Mouse (Mus musculus) frontal cortex, postnatal 36 days (tissue): ENCODE measurements around the gene Usp48.

Experiments used
- DNase-seq, 2 experiments: peaks; one replicate each; pipeline ENCODE4 v3.0.0; 2022; ENCODE audit warnings: low spot score in 2 of 2

Usp48 gene

DNA sequence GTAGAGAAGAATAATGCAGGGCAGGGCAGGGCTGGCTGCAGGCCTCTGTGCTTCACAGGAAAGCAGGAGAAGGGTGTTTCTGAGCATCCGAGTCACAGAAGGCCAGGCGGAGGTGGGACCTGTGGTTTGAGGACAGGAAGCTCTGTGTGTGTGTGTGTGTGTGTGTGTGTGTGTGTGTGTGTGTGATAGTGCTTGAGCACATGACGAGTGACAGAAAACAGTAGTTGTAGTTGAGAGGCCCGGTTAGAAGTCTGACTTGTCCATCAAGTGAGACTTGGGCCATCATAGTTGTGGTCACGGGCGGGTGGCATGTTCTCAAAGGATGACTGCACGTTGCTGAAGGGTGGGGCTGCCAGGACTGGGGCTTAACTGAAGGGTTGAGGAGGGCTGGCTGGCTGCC is 16.1 kb downstream of the Usp48 start:
- no peak for DNase-seq

DNA sequence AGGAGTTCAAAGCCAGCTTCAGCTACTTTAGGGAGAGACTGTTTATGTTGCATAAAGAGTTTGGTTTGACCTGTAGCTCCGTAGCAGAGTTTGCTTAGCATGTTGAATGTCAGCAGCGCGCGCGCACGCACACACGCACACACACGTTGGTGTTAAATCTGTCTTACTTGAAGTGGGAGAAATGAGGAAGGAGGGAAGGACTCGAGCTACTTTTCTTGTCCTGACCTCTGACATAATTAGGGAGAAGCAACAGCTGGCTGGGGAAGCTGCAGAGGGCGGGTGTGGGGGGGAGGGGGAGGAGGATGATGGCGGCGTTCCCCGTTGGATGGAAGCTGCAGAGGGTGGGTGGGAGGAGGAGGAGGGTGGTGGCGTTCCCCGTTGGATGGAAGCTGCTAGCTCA is 16.7 kb downstream of the Usp48 start:
- DNase-seq = no peak

GRCm38 (mm10) chr4:137622847-137623246 is 29.3 kb downstream of the Usp48 start:
- no peak for DNase-seq

- DNase-seq = no peak
Observed at GRCm38 (mm10) chr4:137627476-137628235, 34.1 kb downstream of the Usp48 start.

DNA sequence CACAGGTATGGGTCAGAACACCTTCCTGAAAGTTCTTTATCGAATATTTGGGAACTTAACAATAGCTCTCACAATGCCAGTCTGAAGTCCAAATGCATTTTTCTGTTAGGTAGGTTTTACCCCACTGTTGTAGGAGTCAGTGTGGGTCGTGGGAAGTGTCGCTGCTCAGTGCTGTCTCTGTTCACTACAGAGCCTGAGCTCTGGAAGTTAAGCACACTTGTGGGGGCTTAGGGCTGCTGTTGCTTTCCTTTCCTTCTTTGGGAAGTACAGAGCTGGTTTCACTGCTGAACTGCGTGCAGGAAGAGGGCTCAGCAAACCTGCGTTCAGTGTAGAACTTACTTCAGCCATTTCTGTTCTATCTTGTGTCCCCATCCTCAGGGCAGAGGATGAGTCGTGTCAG is 34.8 kb downstream of the Usp48 start:
- DNase-seq = peak in 1 of 2 experiments; percentile 21

DNA sequence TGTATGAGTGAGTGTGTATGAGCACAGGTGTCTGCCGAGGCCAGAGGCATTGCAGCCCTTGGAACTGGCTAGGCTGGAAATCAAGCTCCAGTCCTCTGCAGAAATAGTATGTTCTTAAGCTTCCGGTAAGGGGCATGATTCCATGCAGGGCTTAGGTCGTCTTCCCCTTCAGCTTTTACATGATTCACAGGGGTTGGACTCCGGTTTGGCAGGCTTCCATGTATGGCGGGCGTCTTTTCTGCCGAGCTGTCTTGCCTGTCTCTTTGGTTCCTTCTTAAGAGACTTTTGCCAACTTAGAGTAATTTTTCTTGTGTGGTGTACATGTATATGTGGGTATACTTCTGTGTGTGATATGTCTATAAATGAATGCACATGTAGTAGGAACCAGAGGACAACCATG is 35.8 kb downstream of the Usp48 start:
- DNase-seq = no peak

GRCm38 (mm10) chr4:137630153-137630552 is 36.6 kb downstream of the Usp48 start:
- no peak for DNase-seq

DNA sequence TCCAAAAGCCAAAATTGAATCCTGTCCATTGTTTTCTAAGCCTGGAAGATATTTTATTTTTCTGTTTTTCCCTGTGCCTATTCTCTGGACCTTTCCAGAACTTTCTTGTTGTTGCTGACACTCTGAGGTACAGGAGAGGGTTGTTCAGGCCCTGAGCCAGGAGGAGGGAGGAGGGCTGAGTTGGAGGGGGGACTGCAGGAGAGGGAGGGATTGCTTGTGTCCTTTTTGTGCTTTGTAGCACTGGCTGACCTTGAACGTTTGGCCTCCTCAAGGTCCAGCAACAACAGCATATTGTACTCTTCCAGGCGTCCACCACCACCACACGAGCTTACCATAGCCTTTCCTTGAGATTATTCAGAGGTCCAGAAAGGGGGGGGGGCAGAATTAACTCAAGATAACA is 38.0 kb downstream of the Usp48 start:
- DNase-seq = no peak

DNA sequence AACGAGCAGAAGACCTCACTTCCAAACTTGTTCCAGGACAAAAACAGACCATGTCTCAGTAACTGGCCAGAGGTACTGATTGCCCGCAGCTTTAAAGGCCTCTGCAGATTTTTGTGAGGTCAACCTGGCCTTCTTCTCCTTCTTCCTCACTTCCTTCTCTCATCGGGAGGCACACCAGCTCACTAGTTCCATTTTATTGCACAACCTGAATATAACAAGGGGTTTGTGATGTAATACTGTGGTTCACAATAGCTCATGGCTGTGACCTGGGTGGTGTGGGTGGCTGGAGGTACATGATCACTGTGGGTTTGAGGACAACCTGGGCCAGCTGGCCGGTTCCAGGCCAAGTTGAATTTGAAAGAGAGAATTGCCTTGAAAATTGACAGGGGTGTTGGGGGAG is 39.8 kb downstream of the Usp48 start:
- no peak for DNase-seq

DNA sequence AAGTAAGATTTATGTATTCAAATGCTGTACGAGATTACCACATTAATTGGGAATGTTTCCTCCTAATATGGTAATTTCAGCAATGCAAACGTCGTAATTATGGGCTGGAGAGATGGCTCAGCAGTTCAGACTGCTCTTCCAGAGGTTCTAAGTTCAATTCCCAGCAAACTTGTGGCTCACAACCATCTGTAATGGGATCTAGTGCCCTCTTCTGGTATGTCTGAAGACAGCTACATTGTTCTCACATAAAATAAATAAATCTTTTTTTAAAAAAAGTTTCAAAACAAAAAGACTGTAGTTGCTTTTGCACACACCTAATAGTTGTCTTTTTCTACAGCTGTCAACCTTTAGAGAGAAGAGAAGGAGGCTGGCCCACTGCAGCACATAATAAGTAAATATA is 43.0 kb downstream of the Usp48 start:
- no peak for DNase-seq

DNA sequence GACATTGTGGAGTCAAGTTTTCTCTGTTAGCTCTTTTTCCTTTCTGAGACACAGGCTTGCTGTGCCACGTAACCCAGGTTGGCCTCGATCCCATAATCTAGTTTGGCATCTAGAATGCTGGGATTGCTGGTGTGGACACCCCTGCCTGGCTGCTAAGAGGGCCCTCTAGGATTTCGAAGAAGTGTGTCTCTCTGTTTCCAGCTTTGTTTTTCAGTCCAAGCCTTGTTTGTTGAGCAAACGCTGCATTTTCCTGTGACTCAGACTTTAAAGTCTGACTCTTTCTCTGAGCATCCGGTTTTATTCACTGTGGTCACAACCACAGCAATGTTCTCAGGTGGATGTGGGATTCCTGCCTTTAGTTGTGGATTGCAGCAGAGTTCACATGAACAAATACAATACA is 48.0 kb downstream of the Usp48 start:
- DNase-seq = no peak

- DNase-seq = no peak
Observed at GRCm38 (mm10) chr4:137642101-137642500, 48.5 kb downstream of the Usp48 start.

GRCm38 (mm10) chr4:137643459-137643858 is 49.9 kb downstream of the Usp48 start:
- no peak for DNase-seq

- DNase-seq = no peak
Observed at GRCm38 (mm10) chr4:137646262-137646661, 52.7 kb downstream of the Usp48 start.

DNA sequence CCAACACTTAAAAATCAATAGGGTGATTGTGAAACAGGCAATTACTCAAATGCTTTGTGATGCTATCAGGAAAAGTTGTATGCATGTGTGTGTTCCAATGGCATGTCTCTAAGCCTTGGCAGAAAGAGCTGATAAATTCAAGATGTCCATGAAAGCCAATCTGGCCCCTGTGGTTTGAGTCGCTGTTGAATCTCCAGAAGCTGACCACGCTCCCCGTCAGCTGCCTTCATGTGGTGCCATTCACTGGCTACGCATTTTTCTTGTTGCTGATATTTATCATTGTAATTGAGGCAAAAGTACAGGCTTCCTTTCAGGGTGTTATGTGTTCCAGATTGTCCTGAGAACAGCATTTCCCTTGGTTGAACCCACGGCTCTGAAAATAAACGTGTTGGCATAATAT is 54.1 kb downstream of the Usp48 start:
- DNase-seq = no peak

- peak in 1 of 2 experiments; percentile 30 for DNase-seq
Observed at GRCm38 (mm10) chr4:137648230-137648629, 54.7 kb downstream of the Usp48 start.

DNA sequence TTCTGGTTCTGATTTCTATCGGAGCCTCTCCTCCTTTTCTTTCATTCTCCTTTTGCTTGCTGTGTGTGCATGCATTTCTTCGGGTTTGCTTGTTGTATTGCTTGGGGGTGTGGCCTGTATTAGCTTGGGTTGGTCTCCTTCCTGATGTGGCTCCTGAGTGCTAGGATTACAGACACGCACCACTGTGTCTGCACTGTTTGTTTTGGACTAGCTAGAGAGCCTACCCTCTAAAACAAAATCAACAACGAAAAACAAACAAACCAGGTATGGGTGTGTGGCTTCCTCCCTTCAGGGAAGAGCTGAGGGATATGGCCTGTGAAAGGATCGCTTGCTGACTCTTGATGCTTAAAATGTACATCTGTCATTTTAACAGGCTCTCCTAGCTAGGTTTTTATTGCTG is 57.4 kb downstream of the Usp48 start:
- no peak for DNase-seq

GRCm38 (mm10) chr4:137652835-137653346 is 59.3 kb downstream of the Usp48 start:
- DNase-seq = no peak

DNA sequence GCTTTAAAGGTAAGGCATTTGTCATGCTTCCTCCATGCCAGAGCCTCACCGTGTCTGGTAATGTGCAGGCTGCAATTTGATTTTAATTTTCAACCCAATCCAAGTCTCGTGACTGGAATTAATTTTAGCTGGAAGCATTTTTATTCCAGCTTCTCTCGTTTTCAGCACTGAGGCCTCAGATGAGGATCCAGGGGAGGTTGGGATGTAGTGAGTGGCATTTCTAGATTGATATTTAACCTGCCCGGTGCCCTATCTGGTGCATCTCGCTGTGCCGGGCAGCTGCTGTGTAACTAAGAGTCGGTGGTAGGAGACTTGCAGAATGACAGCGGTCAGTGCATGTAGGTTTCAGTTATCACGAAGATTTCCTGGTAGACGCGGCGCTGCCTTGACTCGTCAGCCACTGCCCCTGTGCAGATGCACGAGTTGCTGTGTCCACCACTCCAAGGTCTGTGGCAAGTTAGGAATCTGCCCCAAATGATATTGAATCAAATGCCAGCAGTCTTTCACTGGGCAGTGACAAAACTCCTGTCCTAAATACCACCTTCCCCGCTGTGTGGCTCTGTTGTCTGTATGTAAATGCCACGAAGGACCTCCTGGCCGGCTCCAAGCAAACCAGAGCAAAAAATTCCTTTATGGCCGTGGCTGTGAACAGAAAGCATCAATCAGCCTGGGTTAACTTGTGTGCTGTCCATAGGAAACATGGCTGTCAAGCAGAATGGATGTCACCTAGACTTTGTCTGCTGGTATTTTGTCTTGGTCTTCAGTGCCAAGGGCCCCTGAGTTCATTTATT is 61.9 kb downstream of the Usp48 start:
- no peak for DNase-seq

- DNase-seq = no peak
Observed at GRCm38 (mm10) chr4:137657674-137658073, 64.1 kb downstream of the Usp48 start.

DNA sequence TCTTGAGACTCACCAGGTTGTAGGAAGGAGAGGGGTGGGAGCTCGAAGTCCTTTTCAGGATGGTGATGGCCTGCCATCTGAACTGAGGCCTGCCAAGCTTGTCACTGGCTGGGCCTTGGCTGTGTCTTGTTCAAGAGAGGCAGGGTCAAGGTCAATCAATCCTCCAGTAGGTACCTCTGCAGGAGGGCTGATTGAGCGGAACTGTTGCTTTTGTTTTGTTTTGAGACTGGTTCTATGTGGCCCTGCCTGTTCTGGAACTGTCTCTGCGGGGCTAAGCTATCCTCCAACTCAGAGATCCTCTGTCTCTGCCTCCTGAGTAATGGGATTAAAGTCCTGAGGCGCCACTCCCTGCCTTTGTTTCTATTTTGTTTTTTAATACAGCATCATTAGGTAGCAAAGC is 66.0 kb downstream of the Usp48 start:
- DNase-seq = no peak

GRCm38 (mm10) chr4:137660364-137661077 is 67.0 kb downstream of the Usp48 start:
- no peak for DNase-seq
